Mouse (Mus musculus) embryo, embryonic 10 days (tissue): Measurements from ENCODE around the gene Arr3.

Source experiments
- DNase-seq: peaks from one replicate; pipeline ENCODE4 v3.0.0-alpha.2; 2015; ENCODE audit warnings: low spot score

Gene Arr3

DNA sequence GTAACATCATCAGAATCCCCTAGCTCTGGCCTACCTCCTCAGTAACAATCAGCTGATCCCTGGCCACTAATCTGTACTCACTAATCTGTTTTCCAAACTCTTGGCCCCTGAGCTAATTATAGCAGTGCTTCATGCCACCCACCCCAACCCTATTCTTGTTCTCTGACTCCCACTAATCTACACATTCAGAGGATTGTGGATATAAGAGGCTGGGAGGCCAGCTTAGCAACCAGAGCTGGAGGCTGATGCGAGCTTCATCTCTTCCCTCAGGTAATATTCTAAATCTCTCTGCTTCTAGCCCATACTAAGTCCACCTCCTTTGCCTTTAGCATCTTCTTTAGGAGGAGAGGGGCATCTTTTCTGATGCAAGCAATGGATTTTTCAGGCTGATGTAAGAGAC lies at the start of gene Arr3:
Gene Arr3, plus strand, starts transcription at position 184 of the 400 bp plus-strand sequence.
- no peak for DNase-seq

DNA sequence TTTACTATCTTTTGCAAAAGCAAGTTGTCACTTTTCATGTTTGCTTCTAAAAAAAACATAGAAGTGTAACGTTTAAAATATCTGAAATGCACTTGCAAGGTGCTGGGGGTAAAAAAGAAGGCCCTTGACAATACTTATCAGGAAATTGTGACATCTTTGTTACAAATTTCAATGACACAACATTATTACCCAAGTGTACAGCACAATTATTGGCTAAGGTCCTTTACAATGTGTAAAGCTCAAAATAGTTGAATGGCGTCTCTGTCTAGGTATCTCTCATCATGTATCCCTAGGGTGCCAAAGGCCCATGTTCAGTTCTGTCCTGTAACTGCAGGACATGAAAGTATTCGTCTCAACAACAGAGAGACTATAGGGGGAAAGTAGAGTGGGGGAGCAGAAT lies 49.3 kb upstream of the Arr3 start:
- DNase-seq: no peak

DNA sequence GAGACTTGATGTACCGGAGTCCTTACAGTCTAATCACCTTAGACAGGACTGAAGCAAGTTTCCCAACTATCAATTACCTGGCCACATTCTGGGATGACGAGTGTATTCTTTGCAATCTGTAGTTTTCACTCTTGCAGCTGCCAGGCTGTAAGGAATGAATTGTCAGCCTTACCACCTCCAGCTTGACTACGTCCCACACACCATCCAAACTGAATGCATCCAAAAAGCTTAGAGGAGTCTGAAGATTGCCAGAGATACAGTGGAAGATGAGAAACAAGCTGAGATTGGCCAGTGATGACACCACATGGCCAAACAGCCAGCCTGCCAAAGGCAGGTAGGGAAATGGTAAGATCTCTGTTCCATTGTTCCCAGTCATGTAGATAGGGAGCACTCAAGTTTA lies 39.6 kb upstream of the Arr3 start:
- no peak for DNase-seq

DNA sequence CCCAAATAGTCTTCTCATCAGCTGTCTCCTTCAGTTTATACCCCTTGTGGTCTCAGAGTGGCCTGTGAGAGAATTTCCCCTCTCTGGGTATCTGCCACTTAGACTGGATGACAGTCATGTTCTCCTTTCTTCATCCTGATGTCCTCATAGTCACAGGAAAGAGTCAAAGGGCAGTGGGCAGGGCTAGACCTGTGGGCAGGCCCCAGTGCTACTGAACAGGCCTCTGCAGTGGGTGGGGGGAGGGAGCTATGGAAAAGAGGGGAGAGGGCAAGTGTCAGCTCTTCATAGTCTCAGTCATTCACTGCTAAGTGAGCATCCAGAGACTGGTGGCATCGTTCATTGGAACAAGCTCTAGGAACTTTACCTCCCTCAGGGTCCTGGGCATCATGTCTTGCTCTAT lies 33.3 kb upstream of the Arr3 start, which contains the start of gene Awat1:
Gene Awat1, plus strand, starts transcription at position 301 of the 400 bp plus-strand sequence.
- no peak for DNase-seq

DNA sequence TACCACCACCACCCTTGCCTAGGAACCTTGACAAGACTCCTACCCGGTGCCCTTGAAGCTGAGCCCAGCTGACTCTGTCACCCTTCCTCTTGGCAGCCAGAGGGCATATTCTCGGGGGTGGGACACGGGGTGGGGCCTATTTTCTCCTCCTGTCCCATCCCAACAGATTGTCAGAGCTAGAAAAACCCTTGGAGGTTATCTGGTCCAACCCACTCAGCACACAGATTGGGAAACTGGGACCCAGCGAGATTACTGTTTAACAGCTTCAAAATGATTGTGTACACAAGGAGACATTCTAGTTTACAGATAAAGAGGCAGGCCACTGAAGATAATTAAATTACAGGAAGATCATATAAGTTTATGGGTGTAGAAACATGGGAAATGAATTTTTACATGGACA lies 10.5 kb upstream of the Arr3 start, which contains the start of gene P2ry4:
Gene P2ry4, minus strand, starts transcription at position 79 of the 400 bp plus-strand sequence.
- no peak for DNase-seq

DNA sequence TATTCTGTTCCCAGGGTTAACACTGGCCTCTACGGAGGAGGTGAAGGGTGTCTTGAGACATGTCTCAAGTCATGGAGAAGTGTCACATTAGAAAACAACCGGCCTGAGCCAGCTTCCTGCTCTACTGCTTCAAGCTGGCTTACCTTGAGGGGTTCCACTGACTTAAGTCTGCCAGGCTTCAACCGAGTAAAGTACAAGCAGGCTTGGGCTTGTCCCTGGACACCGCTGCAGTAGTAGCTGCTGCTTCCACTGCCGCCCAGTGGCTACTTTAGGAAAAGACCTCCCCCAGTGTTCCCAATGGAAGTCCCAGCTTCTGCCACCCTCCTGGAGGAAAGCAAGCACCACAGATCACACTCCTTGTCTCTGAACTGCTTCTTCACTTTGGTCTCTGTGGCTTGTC lies 7.9 kb upstream of the Arr3 start:
- DNase-seq: peak; percentile 66

DNA sequence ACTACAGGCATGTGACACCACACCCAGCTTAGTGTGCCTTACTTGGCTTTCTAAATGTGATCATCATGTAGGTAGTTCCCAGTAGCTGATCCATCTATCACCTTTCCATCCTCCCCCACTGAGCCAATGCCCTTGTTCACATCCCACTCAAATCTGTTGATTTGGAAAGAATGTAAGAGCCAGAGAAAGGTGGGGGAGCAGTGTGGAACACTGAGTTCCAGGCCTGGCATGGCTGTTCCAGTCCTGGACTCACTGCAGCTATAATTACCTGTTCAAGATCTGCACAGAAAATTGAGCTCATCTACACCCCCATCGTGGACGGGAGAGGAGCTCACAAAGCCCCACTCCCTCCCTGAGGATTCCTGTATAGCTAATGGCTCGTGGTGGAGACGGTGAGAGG lies 5.5 kb upstream of the Arr3 start:
- no peak for DNase-seq

DNA sequence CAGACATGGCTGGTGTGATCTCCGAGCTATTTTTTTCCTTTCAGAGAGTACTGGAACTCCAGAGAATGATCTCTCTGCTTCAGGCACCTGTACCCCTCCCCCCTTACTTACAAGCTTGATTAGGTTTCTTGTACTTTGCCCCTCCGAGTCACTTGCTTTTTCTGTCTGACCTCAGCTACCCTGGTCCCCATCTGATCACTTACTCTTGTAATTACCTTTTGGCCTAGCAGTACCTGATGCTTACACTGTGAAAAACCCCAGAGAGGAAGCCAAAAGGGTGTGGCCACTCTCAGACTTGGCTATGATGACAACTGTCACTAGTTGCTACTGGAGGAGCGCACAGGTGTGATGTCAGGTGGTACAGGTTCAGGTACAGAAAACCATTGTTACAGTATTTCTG lies 13.2 kb downstream of the Arr3 start:
- DNase-seq: no peak

DNA sequence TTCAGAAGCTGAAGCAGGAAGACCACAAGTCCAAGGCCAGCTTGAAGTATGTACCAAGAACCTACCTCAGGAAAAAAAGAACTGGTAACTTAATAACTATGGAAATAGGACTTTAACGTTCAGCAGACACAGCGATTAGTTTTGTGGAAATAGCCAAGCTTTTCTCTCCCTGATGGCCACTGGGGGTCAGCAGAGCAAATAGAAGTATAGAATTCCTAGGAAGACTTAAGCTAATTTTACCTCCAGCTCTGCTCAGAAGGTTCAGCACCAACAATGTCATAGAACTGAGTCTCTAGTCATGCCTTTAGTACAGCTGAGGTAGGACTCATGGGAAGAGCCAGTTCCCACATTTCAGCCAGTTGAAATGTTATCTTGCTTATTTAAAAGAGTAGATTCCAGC lies 16.1 kb downstream of the Arr3 start:
- no peak for DNase-seq

DNA sequence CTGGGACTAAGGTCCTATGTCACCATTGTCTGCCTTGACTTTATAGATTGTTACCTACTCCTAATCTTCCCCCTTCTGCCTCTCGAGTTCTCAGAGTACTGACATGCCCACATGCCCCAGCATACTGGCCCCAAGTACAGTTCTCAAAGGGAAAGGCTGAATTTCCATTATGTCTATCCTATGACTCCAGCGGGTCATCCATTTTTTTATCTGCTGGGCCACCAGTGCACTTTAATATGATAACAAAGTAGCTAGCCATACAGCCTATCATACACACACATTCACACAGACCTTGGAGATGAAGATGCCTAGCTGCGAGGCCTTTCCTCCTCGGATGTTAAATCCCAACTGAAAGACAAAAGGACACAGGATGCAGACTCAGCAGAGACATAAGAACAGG lies 18.9 kb downstream of the Arr3 start:
- DNase-seq: no peak

DNA sequence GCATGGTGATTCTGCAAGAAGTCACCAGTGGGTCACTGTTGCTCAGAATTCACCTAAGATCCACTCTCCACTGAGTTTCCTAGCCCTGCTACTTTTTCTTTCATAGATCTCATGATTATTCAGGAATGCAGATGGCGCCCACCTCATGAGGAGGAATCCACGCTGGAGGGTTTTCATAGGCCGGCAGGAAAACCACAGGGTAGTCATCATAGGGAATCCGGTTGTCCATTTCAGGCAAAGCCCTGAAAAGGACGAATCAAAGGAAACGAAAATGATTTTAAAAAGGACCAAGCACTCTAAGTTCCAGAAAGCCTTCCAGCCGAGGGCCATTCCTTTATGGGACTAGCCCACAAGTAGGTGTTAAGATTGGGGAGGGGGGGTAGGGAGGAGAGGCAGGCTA lies 19.8 kb downstream of the Arr3 start:
- DNase-seq: peak; percentile 4

DNA sequence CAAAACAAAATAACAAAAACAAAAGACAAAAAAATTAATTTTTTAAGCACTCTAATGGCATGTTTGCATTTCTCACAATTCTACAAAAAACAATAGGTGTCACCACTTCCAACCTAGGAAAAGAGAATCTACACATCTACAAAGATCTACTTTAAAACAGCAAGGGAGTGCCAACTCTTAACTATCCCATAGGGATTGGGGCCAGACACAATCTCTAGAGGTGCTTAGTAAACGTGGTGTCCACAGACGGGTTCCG lies 20.2 kb downstream of the Arr3 start, which contains the start of gene Kif4:
Gene Kif4, plus strand, starts transcription at position 192 of the 256 bp plus-strand sequence.
- DNase-seq: no peak

DNA sequence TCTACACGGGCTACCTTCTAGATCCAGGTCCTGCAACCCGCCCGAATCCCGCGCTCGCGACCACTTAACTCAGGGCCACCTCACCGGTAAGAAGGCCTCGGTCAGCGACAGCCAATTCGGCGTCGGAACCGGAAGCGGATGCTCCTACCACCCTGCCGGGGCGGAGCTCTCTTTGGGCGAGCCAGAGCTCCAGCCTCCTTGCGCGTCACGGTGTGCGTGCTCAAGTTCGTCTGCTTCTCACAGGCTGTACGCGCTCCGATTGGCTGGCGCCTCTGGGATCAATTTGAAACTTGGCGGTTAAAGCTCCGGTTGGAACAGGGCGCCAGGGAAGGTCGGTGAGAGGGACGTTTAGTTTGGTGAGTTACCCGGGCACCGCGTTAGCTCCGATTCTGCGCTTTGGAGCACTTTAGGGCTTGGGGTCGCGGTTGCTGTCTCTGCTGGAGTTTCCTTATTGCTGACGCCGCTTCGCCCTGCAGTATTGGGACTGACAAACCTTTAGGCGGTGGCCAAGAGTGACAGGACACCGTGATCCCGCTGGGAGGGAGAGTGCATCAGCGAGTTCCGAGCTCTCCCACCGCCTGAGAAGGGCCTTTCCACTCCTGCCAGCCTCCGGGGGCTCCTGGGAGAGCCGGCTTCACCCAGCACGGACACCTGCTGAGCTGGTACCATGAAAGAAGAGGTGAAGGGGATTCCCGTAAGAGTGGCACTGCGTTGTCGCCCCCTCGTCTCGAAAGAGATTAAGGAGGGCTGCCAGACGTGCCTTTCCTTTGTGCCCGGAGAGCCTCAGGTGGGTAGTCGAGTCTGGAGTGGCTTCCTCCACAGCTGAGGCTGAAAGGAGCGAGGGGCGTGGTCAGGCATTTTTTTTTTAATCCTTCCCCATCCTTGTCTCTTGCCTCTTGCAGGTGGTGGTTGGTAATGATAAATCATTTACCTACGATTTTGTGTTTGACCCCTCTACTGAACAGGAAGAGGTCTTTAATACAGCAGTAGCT lies 20.8 kb downstream of the Arr3 start, which contains the start of gene Pdzd11:
Gene Pdzd11, minus strand, starts transcription at position 767 of the 992 bp plus-strand sequence.
- peak; percentile 96 for DNase-seq

DNA sequence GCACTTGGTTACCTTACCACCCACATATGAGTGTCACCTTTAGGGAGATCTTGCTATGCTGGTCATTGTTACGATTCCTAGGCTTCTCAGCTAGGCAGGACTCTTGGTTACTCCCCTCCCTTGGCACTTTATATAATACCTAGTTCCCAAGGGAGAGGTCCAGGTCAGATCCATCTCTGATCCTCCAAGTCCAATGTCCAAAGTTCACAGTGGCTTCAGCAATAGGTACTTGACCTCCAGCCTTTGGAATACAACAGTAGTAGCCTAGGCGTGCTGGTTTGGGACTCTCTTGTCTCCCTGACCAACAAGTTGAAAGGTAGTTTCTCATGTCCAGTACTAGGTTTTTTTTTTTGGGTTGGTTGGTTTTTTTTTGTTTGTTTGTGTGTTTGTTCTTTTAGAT lies 23.8 kb downstream of the Arr3 start:
- no peak for DNase-seq

DNA sequence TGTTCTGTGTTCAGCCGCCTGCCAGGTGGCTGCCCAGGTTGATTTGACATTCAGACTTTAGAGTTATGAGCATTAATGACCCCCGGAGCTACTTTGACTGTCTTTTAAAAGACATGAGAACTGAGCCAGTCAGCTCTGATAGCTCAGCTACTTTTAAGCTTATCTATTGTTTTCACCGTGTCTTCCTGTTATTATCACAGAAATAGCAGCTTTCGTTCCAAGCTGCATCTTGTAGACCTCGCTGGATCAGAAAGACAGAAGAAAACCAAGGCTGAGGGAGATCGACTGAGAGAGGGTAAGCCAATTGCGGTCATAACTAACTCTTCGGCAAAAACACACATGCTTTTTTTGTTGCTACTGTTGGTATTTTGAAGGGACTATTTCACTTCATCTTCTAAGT lies 33.2 kb downstream of the Arr3 start:
- no peak for DNase-seq

DNA sequence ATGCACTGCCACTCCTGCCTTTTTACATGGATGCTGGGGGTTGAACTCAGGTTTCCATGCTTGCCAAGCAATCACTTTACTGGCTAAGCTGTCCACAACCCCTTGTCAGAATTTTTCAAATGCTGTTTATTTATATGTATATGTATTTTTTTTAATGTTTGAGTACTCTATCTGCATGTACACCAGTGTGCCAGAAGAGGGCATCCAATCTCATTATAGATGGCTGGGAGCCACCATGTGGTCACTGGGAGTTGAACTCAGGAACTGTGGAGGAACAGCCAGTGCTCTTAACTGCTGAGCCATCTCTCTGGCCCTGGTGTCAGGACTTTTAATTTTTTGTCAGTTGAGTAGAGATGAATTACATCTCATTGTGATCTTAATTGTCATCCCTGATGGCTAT lies 47.6 kb downstream of the Arr3 start:
- no peak for DNase-seq

DNA sequence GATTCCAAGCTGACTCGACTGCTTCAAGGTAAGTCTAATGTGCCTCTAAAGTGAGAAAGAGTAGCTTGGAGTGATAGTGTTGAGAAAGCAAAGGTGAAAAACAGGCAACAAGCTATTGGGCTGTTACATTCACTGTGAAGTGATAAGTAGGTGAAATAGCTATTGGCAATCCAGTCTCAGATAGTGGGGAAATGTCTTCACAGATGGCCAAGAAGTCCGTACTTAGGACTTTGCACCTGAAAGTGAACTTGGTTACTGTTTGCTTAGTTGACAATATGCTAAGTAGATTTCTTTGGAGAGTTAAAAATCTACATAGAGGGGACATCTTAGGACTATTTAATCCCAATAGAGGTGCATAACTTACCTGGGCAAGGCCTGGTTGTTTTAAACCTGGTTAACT lies 59.5 kb downstream of the Arr3 start:
- no peak for DNase-seq
